Mouse (Mus musculus) small intestine, adult 2 months (tissue): ENCODE measurements around the gene Ski. TPM values are rescaled to one million over a fixed set of nuclear protein-coding genes. Genes with fewer than 3 reads are reported as not detected.

Experiments
- H3K27ac ChIP-seq: fragments of 200-500 bp; 2 replicates; pipeline ENCODE4 v1.5.1; 2012; ENCODE audit warnings: low read depth, low read length, control low read depth, inconsistent platforms; ENCODE audit not compliant: insufficient read depth
- H3K27me3 ChIP-seq: fragments of 200-500 bp; 2 replicates; pipeline ENCODE4 v1.6.1; 2012; ENCODE audit warnings: mild to moderate bottlenecking, moderate library complexity, low read length, inconsistent platforms; ENCODE audit not compliant: control insufficient read depth, insufficient read depth
- H3K36me3 ChIP-seq: fragments of 200-500 bp; 2 replicates; pipeline ENCODE4 v1.6.1; 2012; ENCODE audit warnings: mild to moderate bottlenecking, low read length, control low read depth, inconsistent platforms; ENCODE audit not compliant: control insufficient read depth, insufficient read depth
- H3K4me1 ChIP-seq: fragments of 200-500 bp; 2 replicates; pipeline ENCODE4 v1.6.1; 2012; ENCODE audit warnings: low read length, inconsistent platforms, mixed read lengths; ENCODE audit not compliant: control insufficient read depth, insufficient read depth, insufficient read length
- H3K4me3 ChIP-seq: fragments of 200-500 bp; 2 replicates; pipeline ENCODE4 v1.5.1; 2012; ENCODE audit warnings: low read depth, mild to moderate bottlenecking, control low read depth, inconsistent platforms, low read length, moderate library complexity
- CTCF ChIP-seq: fragments of 200-500 bp; IDR thresholded peaks from 2 replicates; pipeline ENCODE4 v1.5.1; 2012; ENCODE audit warnings: low read depth, mild to moderate bottlenecking, control low read depth, inconsistent platforms, low read length, moderate library complexity, mixed read lengths; ENCODE audit not compliant: insufficient replicate concordance, insufficient read length; ENCODE audit errors: extremely low read depth
- POLR2A ChIP-seq: fragments of 200-500 bp; IDR thresholded peaks from 2 replicates; pipeline ENCODE4 v1.6.1; 2012; ENCODE audit warnings: low read depth, mild to moderate bottlenecking, control low read depth, inconsistent platforms, low read length, moderate library complexity
- WGBS: fragments of 180-500 bp; shearing (Covaris S2); methylation state at CpG from one replicate; pipeline ENCODE4 v1.1.7; 2018; 5-methylcytosine and 5-hydroxymethylcytosine counted together
- polyA plus RNA-seq: library from polyadenylated mRNA; depleted of rRNA; stranded (reverse); fragments of >200 nt; gene quantifications from 2 replicates; pipeline ENCODE4 v1.2.3, GENCODE M21; 2012; rRNA removed

The Ski gene
- polyA plus RNA-seq, 1 experiment: 48.0 TPM

- 88% methylated on average over 4 of the region's 4 CpGs for WGBS
- TF ChIP-seq POLR2A (no peak), CTCF (no peak)
These were observed 114.5 kb downstream of the Ski start for GRCm38 (mm10) chr4:155107886-155108285.

More at GRCm38 (mm10) chr4:155107886-155108285, 114.5 kb downstream of the Ski start:
- Histone ChIP-seq H3K27ac (no peak overlapping the region), H3K36me3 (no peaks in the 10 kb centered on the region), H3K27me3 (no peaks in the 10 kb centered on the region), H3K4me3 (no peak overlapping the region), H3K4me1 (peaks cover 3% of the 10 kb centered on the region; the same call in 1 of the 2 replicates)

Other genes with a start within 250 kb of the Ski start
- gene Plch2, start 165.8 kb downstream of the Ski start, polyA plus RNA-seq: 17.8 and 28.1 TPM in 2 replicates
- gene Pex10, start 155.6 kb downstream of the Ski start, polyA plus RNA-seq: 7.8 and 15.2 TPM in 2 replicates
- gene Rer1, start 136.2 kb downstream of the Ski start, polyA plus RNA-seq: 53.2 and 91.9 TPM in 2 replicates
- 1.7 and 3.1 TPM in 2 replicates for gene Morn1, start 136.0 kb downstream of the Ski start, polyA plus RNA-seq
- gene Faap20, start 27.2 kb upstream of the Ski start, polyA plus RNA-seq: 22.5 and 52.0 TPM in 2 replicates
- 22.1 and 73.8 TPM in 2 replicates for gene Prkcz, start 138.8 kb upstream of the Ski start, polyA plus RNA-seq
- 0.55 and 1.3 TPM in 2 replicates for gene Gabrd, start 175.5 kb upstream of the Ski start, polyA plus RNA-seq
- 0.11 and 1.4 TPM in 2 replicates for gene Cfap74, start 186.6 kb upstream of the Ski start, polyA plus RNA-seq
- 0.69 and 2.1 TPM in 2 replicates for gene Tmem52, start 246.5 kb upstream of the Ski start, polyA plus RNA-seq